Mouse (Mus musculus) brain, embryonic 14.5 days (tissue): ENCODE data around the gene Baiap2l1.

Experiments
- CTCF ChIP-seq: fragments of 200-500 bp; IDR thresholded peaks from 2 replicates; pipeline ENCODE4 v1.5.1; 2012; ENCODE audit warnings: inconsistent platforms, mild to moderate bottlenecking, moderate library complexity, borderline replicate concordance; ENCODE audit not compliant: insufficient read depth, insufficient read length; ENCODE audit errors: extremely low read depth
- POLR2A ChIP-seq: fragments of 200-500 bp; IDR thresholded peaks from 2 replicates; pipeline ENCODE4 v1.6.1; 2012; ENCODE audit warnings: mild to moderate bottlenecking, inconsistent platforms, borderline replicate concordance; ENCODE audit not compliant: poor library complexity, insufficient read depth, insufficient read length, severe bottlenecking; ENCODE audit errors: extremely low read depth

GRCm38 (mm10) chr5:144318286-144318685 lies 39.6 kb downstream of the Baiap2l1 start:
- TF ChIP-seq CTCF: no peak
- no peak for TF ChIP-seq POLR2A
